Mouse (Mus musculus) embryonic facial prominence, embryonic 11.5 days (tissue): ENCODE data around the gene Tsku. TPM values are rescaled to one million over a fixed set of nuclear protein-coding genes. Genes with fewer than 3 reads are reported as not detected.

Experiments
- ATAC-seq: fragments of 200-750 bp; cut with Nextera tagmentation; replicated peaks from 2 replicates; pipeline ENCODE4 v1.8.0; 2017; ENCODE audit warnings: low read depth; ENCODE audit not compliant: insufficient number of reproducible peaks, low FRiP score, low TSS enrichment
- DNase-seq: peaks from one replicate; pipeline ENCODE4 v3.0.0-alpha.2; 2015; ENCODE audit warnings: low spot score
- H3K27ac ChIP-seq: fragments of 300-500 bp; sonication (generic); replicated peaks from 2 replicates; pipeline ENCODE4 v1.5.1; 2014; ENCODE audit warnings: mild to moderate bottlenecking, low read depth, low read length, control low read depth
- H3K27me3 ChIP-seq: fragments of 300-500 bp; sonication (generic); 2 replicates; pipeline ENCODE4 v1.6.1; 2014; ENCODE audit warnings: mild to moderate bottlenecking, low read length, moderate library complexity, mixed read lengths; ENCODE audit not compliant: control insufficient read depth, insufficient read depth
- H3K36me3 ChIP-seq: fragments of 300-500 bp; sonication (generic); replicated peaks from 2 replicates; pipeline ENCODE4 v1.6.1; 2014; ENCODE audit warnings: low read depth, mild to moderate bottlenecking, low read length, moderate library complexity, mixed read lengths; ENCODE audit not compliant: control insufficient read depth, insufficient read depth
- H3K4me1 ChIP-seq: fragments of 300-500 bp; sonication (generic); 2 replicates; pipeline ENCODE4 v1.6.1; 2014; ENCODE audit warnings: low read length, mixed read lengths; ENCODE audit not compliant: control insufficient read depth, insufficient read depth
- H3K4me2 ChIP-seq: fragments of 300-500 bp; sonication (generic); 2 replicates; pipeline ENCODE4 v1.6.1; 2014; ENCODE audit warnings: low read depth, mild to moderate bottlenecking, control low read depth, low read length, moderate library complexity
- H3K4me3 ChIP-seq: fragments of 300-500 bp; sonication (generic); 2 replicates; pipeline ENCODE4 v1.5.1; 2014; ENCODE audit warnings: low read depth, low read length, control low read depth
- H3K9ac ChIP-seq: fragments of 300-500 bp; sonication (generic); replicated peaks from 2 replicates; pipeline ENCODE4 v1.6.1; 2014; ENCODE audit warnings: mild to moderate bottlenecking, control low read depth, low read length
- H3K9me3 ChIP-seq: fragments of 300-500 bp; sonication (generic); replicated peaks from 2 replicates; pipeline ENCODE4 v1.6.1; 2016; ENCODE audit warnings: mild to moderate bottlenecking, low read length, inconsistent platforms, mixed read lengths; ENCODE audit not compliant: control insufficient read depth
- WGBS: fragments of 180-500 bp; shearing (Covaris S2); extraction: QIAGEN DNeasy Blood & Tissue Kit; methylation state at CpG from one replicate; pipeline ENCODE4 v1.1.7; 2014; 5-methylcytosine and 5-hydroxymethylcytosine counted together
- polyA plus RNA-seq: library from polyadenylated mRNA; unstranded; fragments of >200 nt; fragmentation: Nextera tagmentation; extraction: Ambion mirVana; gene quantifications from 2 replicates; pipeline ENCODE4 v1.2.1, GENCODE M21; 2014

Tsku gene
- polyA plus RNA-seq, 1 experiment from 2014 or later, result 13.6 TPM

DNA sequence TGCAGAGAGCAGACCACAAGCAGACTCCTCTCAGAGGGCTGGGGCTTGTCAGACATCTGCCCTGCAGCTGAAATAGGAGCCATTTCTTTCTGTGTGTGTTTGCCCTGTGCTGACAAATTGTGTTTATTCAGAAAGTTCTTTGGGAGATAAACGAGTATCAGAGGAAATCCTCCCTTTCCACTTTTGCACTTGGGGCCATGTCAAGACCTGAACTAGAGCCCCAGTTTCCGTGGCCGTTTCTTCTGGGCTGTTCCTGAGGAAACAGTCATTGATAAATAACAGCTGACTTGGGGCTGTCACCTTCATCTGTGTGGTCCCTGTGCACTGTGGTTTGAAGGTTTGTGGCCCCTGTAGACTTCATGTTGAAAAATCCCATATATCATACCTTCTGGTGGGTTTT lies 29.2 kb downstream of the Tsku start:
- Histone ChIP-seq H3K4me2 (no peak overlapping the region), H3K27ac (no peak overlapping the region), H3K4me1 (no peaks in the 10 kb centered on the region), H3K9ac (no peak overlapping the region), H3K27me3 (no peaks in the 10 kb centered on the region), H3K4me3 (no peak overlapping the region), H3K36me3 (no peaks in the 10 kb centered on the region), H3K9me3 (no peaks in the 10 kb centered on the region)
- no peak for ATAC-seq
- DNase-seq, result no peak
- 34% methylated on average over 3 of the region's 3 CpGs for WGBS

DNA sequence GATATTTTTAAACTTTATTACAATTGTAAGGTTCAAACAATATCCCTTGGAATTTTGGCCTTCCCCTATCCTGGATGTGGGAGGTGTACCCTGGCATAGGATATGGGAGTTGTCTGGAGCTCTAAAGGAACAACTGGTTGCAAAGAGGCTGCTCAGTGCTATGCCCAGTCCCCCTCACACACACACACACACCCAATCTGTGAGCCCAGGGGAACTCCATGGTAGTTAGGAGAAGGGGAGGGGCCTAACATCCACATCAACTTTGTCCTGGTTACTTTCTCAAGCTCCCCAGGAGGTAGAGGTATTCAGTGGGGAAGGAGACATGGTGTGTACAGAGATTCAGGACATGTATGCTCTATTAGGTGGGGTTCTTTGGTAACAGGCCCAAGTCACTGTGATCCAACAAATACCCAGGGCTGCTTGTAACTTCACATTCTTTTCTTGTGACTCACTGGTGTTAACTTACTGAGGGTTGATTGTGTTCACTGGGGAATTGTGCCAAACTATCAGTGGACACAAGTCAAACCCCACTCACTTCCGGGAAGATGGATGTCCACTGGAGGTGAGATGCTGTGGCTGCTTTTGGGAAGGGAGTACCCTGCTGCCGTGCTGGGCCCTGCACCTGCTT lies 30.6 kb downstream of the Tsku start:
- Histone ChIP-seq H3K4me2 (no peak overlapping the region), H3K9ac (no peak overlapping the region), H3K4me1 (no peaks in the 10 kb centered on the region), H3K36me3 (no peaks in the 10 kb centered on the region), H3K9me3 (no peaks in the 10 kb centered on the region), H3K27me3 (no peaks in the 10 kb centered on the region), H3K4me3 (no peak overlapping the region), H3K27ac (no peak overlapping the region)
- DNase-seq (no peak), ATAC-seq (no peak)
- WGBS, result 84% methylated on average over 2 of the region's 2 CpGs

DNA sequence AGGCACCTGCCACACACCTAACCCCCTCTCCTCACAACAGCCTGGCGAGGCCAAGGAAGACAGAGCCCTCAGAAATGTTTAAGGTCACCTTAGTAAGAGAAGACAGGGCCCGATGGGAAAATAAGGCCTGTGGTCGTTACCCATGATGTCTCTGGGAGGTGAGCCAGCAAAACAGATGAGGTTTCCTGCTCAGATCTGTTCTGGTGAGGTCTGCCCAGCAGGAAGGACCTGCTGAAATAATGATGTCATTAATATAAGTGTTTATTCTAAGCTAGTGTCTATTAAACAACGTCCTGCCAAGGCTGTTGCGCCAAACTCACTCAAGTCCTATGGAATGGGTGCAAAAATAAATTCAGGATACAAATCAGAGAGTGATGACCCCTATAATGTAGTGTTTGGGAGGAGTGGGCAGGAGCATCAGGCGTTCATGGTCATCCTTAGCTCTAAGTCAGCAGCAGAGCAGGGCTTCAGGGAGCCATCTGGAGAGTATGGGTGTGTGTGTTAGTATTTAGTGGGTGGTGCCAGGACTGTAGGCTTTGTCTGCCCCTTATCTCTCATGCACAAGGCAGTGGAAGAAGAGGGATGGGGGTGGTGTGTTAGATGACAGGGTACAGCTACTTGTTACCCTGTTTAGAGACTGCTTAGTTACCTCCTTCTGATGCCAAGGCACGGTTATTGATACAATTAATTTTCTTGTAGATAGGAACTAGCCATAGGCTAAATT lies 31.3 kb downstream of the Tsku start:
- H3K4me2 ChIP-seq, result no peak overlapping the region
- H3K27me3 ChIP-seq, result no peaks in the 10 kb centered on the region
- no peaks in the 10 kb centered on the region for H3K36me3 ChIP-seq
- H3K4me1 ChIP-seq, result no peaks in the 10 kb centered on the region
- no peak for ATAC-seq
- H3K9ac ChIP-seq, result no peak overlapping the region
- H3K4me3 ChIP-seq, result no peak overlapping the region
- WGBS, result 81% methylated on average over 7 of the region's 7 CpGs
- DNase-seq, result no peak
- no peak overlapping the region for H3K27ac ChIP-seq
- H3K9me3 ChIP-seq, result no peaks in the 10 kb centered on the region

DNA sequence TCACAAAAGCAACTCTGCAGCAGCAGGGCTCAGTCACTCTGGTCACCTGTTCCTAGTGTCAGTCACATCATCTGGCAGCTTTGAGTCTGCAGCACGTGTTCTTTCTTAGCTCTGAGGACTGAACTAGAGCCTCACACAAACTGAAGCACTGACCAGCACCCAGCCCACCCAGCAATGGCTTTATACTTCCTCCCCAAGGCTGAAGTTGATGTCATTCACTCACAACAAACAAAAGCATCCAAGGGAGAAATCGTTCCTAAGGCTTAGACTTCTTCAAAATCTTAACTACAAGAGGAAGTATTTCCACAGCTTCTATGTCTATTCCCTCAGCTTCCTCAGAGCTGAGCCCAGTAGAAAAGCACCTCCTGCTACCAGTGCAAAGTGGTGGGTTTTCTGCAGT lies 32.8 kb downstream of the Tsku start:
- H3K27ac ChIP-seq, result no peak overlapping the region
- WGBS, result 53% methylated on average over 2 of the region's 2 CpGs

DNA sequence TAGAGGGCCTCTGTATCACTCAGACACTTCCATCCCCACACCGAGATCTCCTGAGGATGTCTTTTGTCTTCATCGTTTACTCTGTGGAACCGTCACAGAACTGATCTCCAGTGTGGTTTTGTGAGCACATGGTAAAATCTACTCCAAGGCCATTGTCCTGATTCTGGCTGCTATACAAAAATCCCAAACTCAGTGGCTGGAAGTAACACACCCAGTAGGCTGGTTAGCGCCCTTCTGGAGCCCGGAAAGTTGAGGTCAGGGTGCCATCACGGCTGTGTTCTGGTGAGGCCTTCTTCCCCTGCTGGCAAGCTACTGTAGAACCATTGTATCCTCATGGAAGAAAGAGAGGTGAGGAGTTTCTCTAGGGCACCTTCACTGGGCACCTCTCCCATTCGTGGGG lies 35.1 kb downstream of the Tsku start:
- DNase-seq, result no peak
- 83% methylated on average over 7 of the region's 7 CpGs for WGBS

More for the DNA sequence above, 32.8 kb downstream of the Tsku start:
- ATAC-seq (no peak), DNase-seq (no peak)
- Histone ChIP-seq H3K4me2 (no peak overlapping the region), H3K9me3 (no peaks in the 10 kb centered on the region), H3K36me3 (no peaks in the 10 kb centered on the region), H3K27me3 (no peaks in the 10 kb centered on the region), H3K4me3 (no peak overlapping the region), H3K9ac (no peak overlapping the region), H3K4me1 (no peaks in the 10 kb centered on the region)

DNA sequence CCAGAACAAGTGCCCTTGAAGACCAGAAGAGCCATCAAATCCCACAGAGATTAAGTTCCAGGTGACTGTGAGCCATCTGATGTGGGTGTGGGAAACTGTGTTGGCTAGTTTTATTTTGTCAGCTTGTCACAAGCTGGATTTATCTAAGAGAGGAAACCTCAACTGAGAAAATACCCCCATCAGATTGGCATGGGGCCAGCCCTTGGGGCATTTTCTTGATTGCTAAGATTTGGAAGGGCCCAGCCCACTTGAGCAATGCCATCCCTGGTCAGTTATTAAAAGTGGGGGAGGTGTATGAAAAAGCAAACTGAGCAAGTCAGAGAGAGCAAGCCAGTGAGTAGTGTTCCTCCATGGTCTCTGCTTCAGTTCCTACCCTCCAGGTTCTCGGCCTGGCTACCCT lies 36.9 kb downstream of the Tsku start:
- H3K9ac ChIP-seq, result no peak overlapping the region
- H3K4me1 ChIP-seq, result no peaks in the 10 kb centered on the region
- H3K36me3 ChIP-seq, result no peaks in the 10 kb centered on the region
- ATAC-seq (no peak), DNase-seq (no peak)
- H3K9me3 ChIP-seq, result no peaks in the 10 kb centered on the region
- WGBS, result 78% methylated on average over 1 of the region's 1 CpGs
- no peak overlapping the region for H3K27ac ChIP-seq
- no peak overlapping the region for H3K4me3 ChIP-seq
- H3K4me2 ChIP-seq, result no peak overlapping the region
- H3K27me3 ChIP-seq, result no peaks in the 10 kb centered on the region

More for the DNA sequence above, 35.1 kb downstream of the Tsku start:
- Histone ChIP-seq H3K36me3 (no peaks in the 10 kb centered on the region), H3K4me2 (no peak overlapping the region), H3K4me1 (no peaks in the 10 kb centered on the region), H3K4me3 (no peak overlapping the region), H3K27me3 (no peaks in the 10 kb centered on the region), H3K9ac (no peak overlapping the region), H3K9me3 (no peaks in the 10 kb centered on the region), H3K27ac (no peak overlapping the region)
- ATAC-seq, result no peak

DNA sequence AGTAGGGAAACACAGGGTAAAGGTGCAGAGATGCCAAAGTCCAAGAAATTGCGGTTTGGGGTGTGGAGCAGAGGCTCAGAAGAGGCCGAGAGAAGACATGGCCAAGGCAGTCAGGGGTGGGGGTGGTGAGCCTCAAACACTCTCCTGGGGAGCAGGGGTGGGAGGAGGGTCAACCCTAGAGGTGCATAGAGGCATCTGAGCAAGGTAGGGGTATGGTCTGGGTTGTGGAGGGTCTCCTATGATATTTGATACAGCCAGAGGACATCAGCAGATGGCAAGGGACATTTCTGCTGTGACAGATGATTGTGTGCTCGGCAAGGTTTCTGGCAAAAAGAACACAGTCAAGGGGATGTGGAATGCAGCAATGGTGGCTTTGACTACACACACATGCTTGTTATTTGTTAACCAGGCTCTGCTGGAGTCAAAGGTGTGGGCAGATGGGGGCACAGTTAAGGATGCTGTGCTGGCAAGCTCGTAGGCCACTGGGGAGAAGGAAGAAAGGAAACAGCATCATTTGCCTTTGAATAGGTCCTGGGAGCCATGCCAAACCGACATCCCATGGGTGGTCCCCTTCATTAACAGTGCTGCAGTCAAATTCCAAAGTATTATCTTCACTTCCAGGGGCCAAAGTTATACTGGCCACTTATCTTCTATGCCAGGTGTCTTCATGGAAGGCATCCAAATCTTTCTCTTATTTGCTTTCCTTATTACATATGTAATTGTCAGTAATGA lies 37.7 kb downstream of the Tsku start:
- Histone ChIP-seq H3K27ac (no peak overlapping the region), H3K9me3 (no peaks in the 10 kb centered on the region), H3K27me3 (no peaks in the 10 kb centered on the region), H3K4me1 (no peaks in the 10 kb centered on the region), H3K4me2 (no peak overlapping the region), H3K9ac (no peak overlapping the region), H3K36me3 (no peaks in the 10 kb centered on the region), H3K4me3 (no peak overlapping the region)
- no peak for DNase-seq
- no peak for ATAC-seq
- WGBS, result 37% methylated on average over 5 of the region's 5 CpGs

DNA sequence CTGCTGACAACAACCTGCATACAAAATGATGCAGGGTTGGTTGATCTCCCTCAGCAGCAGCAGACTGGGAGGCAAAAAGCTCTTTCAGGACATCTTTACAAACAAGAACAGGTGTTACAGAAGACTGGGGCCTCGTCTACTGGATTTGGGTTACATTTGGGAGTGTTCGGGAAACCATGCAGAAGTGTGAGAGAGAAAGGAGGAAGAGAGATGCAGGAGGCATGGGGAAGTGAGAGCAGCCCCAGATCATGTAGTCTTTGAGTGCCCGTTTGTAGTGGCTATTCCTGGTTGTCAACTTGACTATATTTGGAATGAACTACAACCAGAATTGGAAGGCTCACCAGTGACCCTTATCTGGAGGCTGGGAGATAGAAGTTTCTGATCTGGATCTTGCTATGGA lies 38.7 kb downstream of the Tsku start:
- no peak for ATAC-seq
- Histone ChIP-seq H3K36me3 (no peaks in the 10 kb centered on the region), H3K9ac (no peak overlapping the region), H3K4me3 (no peak overlapping the region), H3K27ac (no peak overlapping the region), H3K27me3 (no peaks in the 10 kb centered on the region), H3K9me3 (no peaks in the 10 kb centered on the region), H3K4me2 (no peak overlapping the region), H3K4me1 (no peaks in the 10 kb centered on the region)
- 72% methylated on average over 3 of the region's 3 CpGs for WGBS
- no peak for DNase-seq
